Mouse (Mus musculus) olfactory bulb, adult 2 months (tissue): ENCODE measurements around the gene Bmpr1a. TPM values are rescaled to one million over a fixed set of nuclear protein-coding genes. Genes with fewer than 3 reads are reported as not detected.
A peak's percentile ranks its signal among the peaks of the same experiment; 100 is the strongest.

Experiments used
- H3K27ac ChIP-seq: fragments of 200-500 bp; 2 replicates; pipeline ENCODE4 v1.5.1; 2012; ENCODE audit warnings: low read depth, low read length; ENCODE audit not compliant: insufficient read depth
- H3K4me1 ChIP-seq: fragments of 200-500 bp; 2 replicates; pipeline ENCODE4 v1.6.1; 2012; ENCODE audit warnings: low read length; ENCODE audit not compliant: control insufficient read depth, insufficient read depth
- H3K4me3 ChIP-seq: fragments of 200-500 bp; 2 replicates; pipeline ENCODE4 v1.5.1; 2012; ENCODE audit warnings: mild to moderate bottlenecking, low read depth, low read length, moderate library complexity; ENCODE audit not compliant: insufficient read depth
- CTCF ChIP-seq: fragments of 200-500 bp; IDR thresholded peaks from 2 replicates; pipeline ENCODE4 v1.5.1; 2012; ENCODE audit warnings: low read depth, mild to moderate bottlenecking, low read length, moderate library complexity; ENCODE audit not compliant: insufficient read depth
- POLR2A ChIP-seq: fragments of 200-500 bp; IDR thresholded peaks from 2 replicates; pipeline ENCODE4 v1.6.1; 2012; ENCODE audit warnings: mild to moderate bottlenecking, low read depth, low read length, moderate library complexity; ENCODE audit not compliant: insufficient read depth
- WGBS: fragments of 180-500 bp; shearing (Covaris S2); methylation state at CpG from one replicate; pipeline ENCODE4 v1.1.7; 2018; 5-methylcytosine and 5-hydroxymethylcytosine counted together
- polyA plus RNA-seq: library from polyadenylated mRNA; stranded (reverse); fragments of >200 nt; gene quantifications from 2 replicates; pipeline ENCODE4 v1.2.4, GENCODE M21; 2012; ENCODE audit warnings: low replicate concordance; ENCODE audit not compliant: missing spikeins, insufficient read depth, insufficient read length

The Bmpr1a gene
- polyA plus RNA-seq, 1 experiment = not detected

GRCm38 (mm10) chr14:34374577-34374976 lies 128.6 kb downstream of the Bmpr1a start, which contains the start of gene Sncg:
Gene Sncg, minus strand, starts transcription at chr14:34374789.
- Histone ChIP-seq H3K4me3 (no peak within 1 kb of the TSS), H3K27ac (no peak within 1 kb of the TSS), H3K4me1 (peaks cover 7% of the 10 kb centered on the region)
- no peak for TF ChIP-seq CTCF
- no peak for TF ChIP-seq POLR2A
- WGBS = 61% methylated on average over 10 of the region's 10 CpGs

GRCm38 (mm10) chr14:34373581-34373980 lies 129.6 kb downstream of the Bmpr1a start:
- H3K4me3 ChIP-seq = no peak overlapping the region
- WGBS = 93% methylated on average over 6 of the region's 6 CpGs
- peaks cover 2% of the 10 kb centered on the region for H3K4me1 ChIP-seq
- no peak for TF ChIP-seq CTCF
- no peak for TF ChIP-seq POLR2A
- H3K27ac ChIP-seq = no peak overlapping the region

GRCm38 (mm10) chr14:34372646-34373045 lies 130.5 kb downstream of the Bmpr1a start:
- no peak overlapping the region for H3K27ac ChIP-seq
- WGBS = 90% methylated on average over 6 of the region's 6 CpGs
- TF ChIP-seq CTCF (0 out of 2 replicates have a peak, but pooled peaks have one; percentile 11), POLR2A (no peak)
- no peak overlapping the region for H3K4me3 ChIP-seq
- H3K4me1 ChIP-seq = no peaks in the 10 kb centered on the region; the same call in 1 of the 2 replicates

GRCm38 (mm10) chr14:34371763-34372162 lies 131.4 kb downstream of the Bmpr1a start:
- no peak for TF ChIP-seq CTCF
- TF ChIP-seq POLR2A = no peak
- 86% methylated on average over 2 of the region's 2 CpGs for WGBS
- Histone ChIP-seq H3K27ac (no peak overlapping the region), H3K4me3 (no peak overlapping the region), H3K4me1 (no peaks in the 10 kb centered on the region; the same call in 1 of the 2 replicates)

- H3K4me3 ChIP-seq = no peak overlapping the region
- WGBS = 92% methylated on average over 3 of the region's 3 CpGs
- no peaks in the 10 kb centered on the region; the same call in 1 of the 2 replicates for H3K4me1 ChIP-seq
- H3K27ac ChIP-seq = no peak overlapping the region
- TF ChIP-seq CTCF (no peak), POLR2A (no peak)
Measured at GRCm38 (mm10) chr14:34370921-34371320, 132.2 kb downstream of the Bmpr1a start.

- H3K27ac ChIP-seq = no peak overlapping the region
- WGBS = 72% methylated on average over 3 of the region's 3 CpGs
- no peak overlapping the region for H3K4me3 ChIP-seq
- H3K4me1 ChIP-seq = no peaks in the 10 kb centered on the region; the same call in 1 of the 2 replicates
- no peak for TF ChIP-seq CTCF
- TF ChIP-seq POLR2A = no peak
Measured at GRCm38 (mm10) chr14:34370203-34370602, 132.9 kb downstream of the Bmpr1a start.

- 86% methylated on average over 2 of the region's 2 CpGs for WGBS
- H3K4me1 ChIP-seq = peaks cover 12% of the 10 kb centered on the region
- H3K4me3 ChIP-seq = no peak overlapping the region
- no peak overlapping the region for H3K27ac ChIP-seq
- TF ChIP-seq POLR2A = no peak
- no peak for TF ChIP-seq CTCF
Measured at GRCm38 (mm10) chr14:34365147-34365507, 138.0 kb downstream of the Bmpr1a start.

GRCm38 (mm10) chr14:34364254-34365146 lies 138.6 kb downstream of the Bmpr1a start:
- 75% methylated on average over 15 of the region's 15 CpGs for WGBS
- Histone ChIP-seq H3K27ac (peak overlapping the region; percentile 14; the same call in 1 of the 2 replicates), H3K4me3 (peak overlapping the region; percentile 47), H3K4me1 (peaks cover 12% of the 10 kb centered on the region)

GRCm38 (mm10) chr14:34363490-34364253 lies 139.5 kb downstream of the Bmpr1a start:
- TF ChIP-seq POLR2A = no peak
- peak; percentile 77; the same call in 1 of the 2 replicates for TF ChIP-seq CTCF
- Histone ChIP-seq H3K4me1 (peaks cover 14% of the 10 kb centered on the region), H3K27ac (peak overlapping the region; percentile 14), H3K4me3 (peak overlapping the region; percentile 47)
- 2% methylated on average over 32 of the region's 32 CpGs for WGBS
